Mouse (Mus musculus): Measurements from ENCODE around the gene Slc35c1. TPM values are rescaled to one million over a fixed set of nuclear protein-coding genes. Genes with fewer than 3 reads are reported as not detected.

Gene Slc35c1
- polyA plus RNA-seq, 1 experiment from 2014 or later, result 12.3 TPM

DNA sequence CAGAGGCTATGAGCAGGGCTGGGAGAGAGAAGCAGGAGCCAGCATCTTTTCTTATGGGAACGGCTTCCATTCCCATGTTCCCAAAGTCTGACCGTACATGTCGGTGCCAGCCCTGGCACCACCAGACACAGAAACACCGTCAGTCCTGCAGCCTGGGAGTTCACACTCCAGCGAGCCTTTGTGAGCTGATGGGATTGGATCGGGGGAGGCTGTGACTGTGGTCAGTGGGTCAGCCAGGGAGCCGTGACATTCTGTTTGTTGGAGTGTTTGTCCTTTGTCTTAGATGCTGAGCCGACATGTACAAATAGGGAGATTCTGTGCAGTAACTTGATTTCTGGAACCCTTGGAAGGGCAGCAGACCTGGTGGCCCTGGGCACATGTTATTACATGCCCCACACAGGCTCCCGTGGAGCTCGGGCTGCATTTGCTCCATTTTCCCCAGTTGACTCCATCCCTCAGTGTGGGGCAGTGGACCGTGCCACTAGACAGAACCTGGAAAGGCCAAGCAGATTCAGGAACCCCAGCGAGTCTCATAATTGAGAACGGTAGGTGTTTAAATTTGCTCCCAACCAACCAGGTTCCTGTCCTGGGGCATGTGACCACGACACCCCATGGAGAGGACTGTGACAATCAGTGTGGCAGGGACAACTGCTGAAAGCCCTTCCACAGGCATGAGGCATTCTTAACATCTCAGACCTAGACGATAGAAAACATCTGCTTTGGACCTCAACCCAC is 33.5 kb upstream of the Slc35c1 start:
- WGBS (ENCODE audit: insufficient replicate concordance), result 57% methylated on average over 15 of the region's 15 CpGs

DNA sequence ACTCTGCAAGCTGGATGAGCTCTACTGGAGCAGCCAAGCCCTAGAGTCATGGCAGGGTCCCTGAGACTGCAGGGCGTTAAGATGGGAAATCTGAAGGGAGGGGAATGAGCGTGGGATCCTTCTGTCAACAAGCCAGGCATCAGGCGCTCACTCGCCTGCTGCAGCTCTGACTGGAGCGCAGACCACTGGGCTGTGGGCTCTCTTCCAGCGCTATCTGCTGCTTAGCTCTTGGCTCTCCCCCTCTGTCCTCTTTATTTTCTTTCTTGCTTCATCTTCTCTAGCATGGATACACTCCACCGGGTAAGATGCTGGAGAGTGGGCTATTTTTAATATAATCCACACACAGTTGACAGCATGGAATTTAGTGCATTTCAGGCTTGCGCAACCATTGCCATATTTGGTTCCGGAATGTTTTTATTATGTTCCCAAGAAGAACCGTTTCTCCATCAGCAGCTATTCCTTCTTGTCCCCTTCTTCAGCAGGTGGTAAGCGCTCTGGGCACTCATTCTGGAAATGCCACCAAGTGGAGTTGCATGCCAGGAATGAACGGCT is 31.7 kb upstream of the Slc35c1 start:
- H3K27me3 ChIP-seq (ENCODE audit: control insufficient read depth, insufficient read depth, low read depth, low read length), result no peaks in the 10 kb centered on the region
- no peak overlapping the region for H3K4me2 ChIP-seq (ENCODE audit: low read depth, low read length)
- no peaks in the 10 kb centered on the region for H3K4me1 ChIP-seq (ENCODE audit: control insufficient read depth, low read depth, low read length)
- no peak for ATAC-seq (ENCODE audit: low read depth)
- H3K9me3 ChIP-seq (replicated peaks; ENCODE audit: control insufficient read depth, low read length), result no peaks in the 10 kb centered on the region
- no peaks in the 10 kb centered on the region for H3K36me3 ChIP-seq (ENCODE audit: control insufficient read depth, insufficient read depth)
- no peak overlapping the region for H3K4me3 ChIP-seq (ENCODE audit: low read depth, low read length)
- H3K9ac ChIP-seq (ENCODE audit: low read depth, low read length), result no peak overlapping the region
- no peak overlapping the region for H3K27ac ChIP-seq (ENCODE audit: low read length)
- WGBS (ENCODE audit: insufficient replicate concordance), result 56% methylated on average over 12 of the region's 12 CpGs

More for the DNA sequence above, 33.5 kb upstream of the Slc35c1 start:
- Histone ChIP-seq H3K9me3 (replicated peaks; ENCODE audit: control insufficient read depth, low read length) (no peaks in the 10 kb centered on the region), H3K9ac (ENCODE audit: low read depth, low read length) (no peak overlapping the region), H3K4me3 (ENCODE audit: low read depth, low read length) (no peak overlapping the region), H3K27me3 (ENCODE audit: control insufficient read depth, insufficient read depth, low read depth, low read length) (no peaks in the 10 kb centered on the region), H3K4me2 (ENCODE audit: low read depth, low read length) (no peak overlapping the region), H3K4me1 (ENCODE audit: control insufficient read depth, low read depth, low read length) (no peaks in the 10 kb centered on the region), H3K36me3 (ENCODE audit: control insufficient read depth, insufficient read depth) (no peaks in the 10 kb centered on the region), H3K27ac (ENCODE audit: low read length) (no peak overlapping the region)
- no peak for ATAC-seq (ENCODE audit: low read depth)

DNA sequence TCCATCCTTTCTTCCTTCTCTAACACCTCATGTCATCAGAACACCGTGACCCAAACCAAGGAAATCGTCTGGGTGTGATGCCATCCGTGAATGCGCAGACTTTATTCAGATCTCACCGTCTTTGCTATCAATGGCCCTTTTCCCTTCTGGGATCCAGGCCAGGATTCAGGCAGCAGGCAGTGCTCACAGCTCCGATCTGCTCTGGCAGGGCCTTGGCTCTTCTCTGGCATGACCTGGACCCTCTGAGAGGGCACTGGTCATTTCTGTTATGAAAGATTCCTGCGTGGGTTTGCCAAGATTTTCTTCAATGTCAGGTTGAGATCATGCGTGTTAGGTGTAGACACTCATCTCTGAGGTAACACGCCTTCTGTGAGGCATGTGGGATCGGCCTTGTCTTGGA is 30.2 kb upstream of the Slc35c1 start:
- Histone ChIP-seq H3K9ac (ENCODE audit: low read depth, low read length) (no peak overlapping the region), H3K4me2 (ENCODE audit: low read depth, low read length) (no peak overlapping the region), H3K4me3 (ENCODE audit: low read depth, low read length) (no peak overlapping the region), H3K4me1 (ENCODE audit: control insufficient read depth, low read depth, low read length) (peaks cover 6% of the 10 kb centered on the region; the same call in 1 of the 2 replicates), H3K27ac (ENCODE audit: low read length) (no peak overlapping the region), H3K9me3 (replicated peaks; ENCODE audit: control insufficient read depth, low read length) (no peaks in the 10 kb centered on the region), H3K36me3 (ENCODE audit: control insufficient read depth, insufficient read depth) (no peaks in the 10 kb centered on the region), H3K27me3 (ENCODE audit: control insufficient read depth, insufficient read depth, low read depth, low read length) (peaks cover under 1% of the 10 kb centered on the region; the same call in 1 of the 2 replicates)
- no peak for ATAC-seq (ENCODE audit: low read depth)
- WGBS (ENCODE audit: insufficient replicate concordance), result 69% methylated on average over 10 of the region's 10 CpGs

DNA sequence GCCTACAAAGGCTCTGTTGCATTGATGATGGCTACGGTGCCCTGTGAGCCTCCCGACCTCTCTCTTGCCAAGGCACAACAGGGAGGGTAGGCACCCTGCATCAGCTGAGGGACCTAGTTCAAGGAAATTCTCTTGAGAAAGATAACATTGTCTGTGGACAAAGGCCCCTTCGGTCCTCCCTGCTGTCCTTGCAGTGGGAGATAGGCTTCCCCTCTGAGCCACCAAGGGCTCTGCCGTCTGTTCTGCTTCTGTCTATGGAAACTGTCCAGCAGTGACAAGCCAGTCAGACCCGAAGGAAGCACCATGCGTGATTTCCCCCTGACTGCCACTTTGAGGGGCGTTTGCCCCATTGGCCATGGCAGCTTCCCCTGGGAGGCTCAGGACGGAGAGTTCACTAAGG is 27.5 kb upstream of the Slc35c1 start:
- Histone ChIP-seq H3K9ac (ENCODE audit: low read depth, low read length) (no peak overlapping the region), H3K27ac (ENCODE audit: low read length) (no peak overlapping the region), H3K4me1 (ENCODE audit: control insufficient read depth, low read depth, low read length) (peaks cover 12% of the 10 kb centered on the region), H3K36me3 (ENCODE audit: control insufficient read depth, insufficient read depth) (no peaks in the 10 kb centered on the region), H3K9me3 (replicated peaks; ENCODE audit: control insufficient read depth, low read length) (no peaks in the 10 kb centered on the region), H3K27me3 (ENCODE audit: control insufficient read depth, insufficient read depth, low read depth, low read length) (peaks cover 15% of the 10 kb centered on the region), H3K4me3 (ENCODE audit: low read depth, low read length) (no peak overlapping the region), H3K4me2 (ENCODE audit: low read depth, low read length) (no peak overlapping the region)
- 49% methylated on average over 8 of the region's 8 CpGs for WGBS (ENCODE audit: insufficient replicate concordance)
- no peak for ATAC-seq (ENCODE audit: low read depth)

DNA sequence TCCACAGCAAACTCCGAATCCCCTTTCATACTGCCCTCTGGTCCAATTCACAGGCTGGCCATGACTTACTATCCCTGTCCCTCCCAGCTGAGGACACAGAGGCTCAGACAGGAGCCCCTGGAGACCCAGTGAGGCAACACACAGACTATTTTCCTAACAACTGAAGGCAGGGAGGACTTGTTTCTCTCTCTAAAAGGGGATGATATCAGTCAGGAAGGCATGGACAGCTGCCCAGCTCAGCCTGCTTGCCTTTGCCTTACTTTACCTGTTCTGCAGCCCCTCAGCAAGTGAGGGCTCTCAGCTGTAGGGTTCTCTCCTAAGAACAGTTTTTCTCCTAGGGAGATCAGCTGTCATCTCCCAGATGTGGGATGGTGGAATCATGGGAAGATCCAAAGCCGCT is 26.6 kb upstream of the Slc35c1 start:
- Histone ChIP-seq H3K9ac (ENCODE audit: low read depth, low read length) (no peak overlapping the region), H3K27me3 (ENCODE audit: control insufficient read depth, insufficient read depth, low read depth, low read length) (peaks cover 15% of the 10 kb centered on the region), H3K36me3 (ENCODE audit: control insufficient read depth, insufficient read depth) (no peaks in the 10 kb centered on the region), H3K4me3 (ENCODE audit: low read depth, low read length) (no peak overlapping the region), H3K9me3 (replicated peaks; ENCODE audit: control insufficient read depth, low read length) (no peaks in the 10 kb centered on the region), H3K27ac (ENCODE audit: low read length) (no peak overlapping the region), H3K4me1 (ENCODE audit: control insufficient read depth, low read depth, low read length) (peaks cover 12% of the 10 kb centered on the region), H3K4me2 (ENCODE audit: low read depth, low read length) (no peak overlapping the region)
- WGBS (ENCODE audit: insufficient replicate concordance), result 29% methylated on average over 2 of the region's 2 CpGs
- ATAC-seq (ENCODE audit: low read depth), result no peak

DNA sequence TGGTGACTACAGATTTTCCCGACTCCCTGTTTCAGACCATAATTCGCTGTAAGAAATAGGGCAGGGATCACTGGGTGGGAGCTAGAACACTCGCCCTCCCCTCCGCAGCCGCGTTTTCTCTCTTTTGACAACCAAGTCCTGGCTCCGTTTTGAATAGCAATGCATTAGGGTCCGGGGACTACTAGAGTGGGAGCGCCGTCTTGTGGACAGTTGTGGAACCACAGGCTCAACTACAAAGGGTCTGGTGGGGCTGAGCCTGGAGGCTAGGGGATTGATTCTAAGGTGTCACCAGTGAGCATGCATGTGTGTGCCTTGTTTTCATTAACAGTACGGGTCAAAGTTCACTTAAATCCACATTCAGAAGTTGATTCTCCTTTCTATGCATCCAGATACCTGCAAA is 26.1 kb upstream of the Slc35c1 start:
- H3K27ac ChIP-seq (ENCODE audit: low read length), result no peak overlapping the region
- no peak overlapping the region for H3K9ac ChIP-seq (ENCODE audit: low read depth, low read length)
- H3K27me3 ChIP-seq (ENCODE audit: control insufficient read depth, insufficient read depth, low read depth, low read length), result peaks cover 15% of the 10 kb centered on the region
- H3K4me3 ChIP-seq (ENCODE audit: low read depth, low read length), result no peak overlapping the region
- 2% methylated on average over 11 of the region's 11 CpGs for WGBS (ENCODE audit: insufficient replicate concordance)
- ATAC-seq (ENCODE audit: low read depth), result no peak
- no peaks in the 10 kb centered on the region for H3K36me3 ChIP-seq (ENCODE audit: control insufficient read depth, insufficient read depth)
- H3K4me2 ChIP-seq (ENCODE audit: low read depth, low read length), result peak overlapping the region; percentile 21; the same call in 1 of the 2 replicates
- no peaks in the 10 kb centered on the region for H3K9me3 ChIP-seq (replicated peaks; ENCODE audit: control insufficient read depth, low read length)
- H3K4me1 ChIP-seq (ENCODE audit: control insufficient read depth, low read depth, low read length), result peaks cover 12% of the 10 kb centered on the region

DNA sequence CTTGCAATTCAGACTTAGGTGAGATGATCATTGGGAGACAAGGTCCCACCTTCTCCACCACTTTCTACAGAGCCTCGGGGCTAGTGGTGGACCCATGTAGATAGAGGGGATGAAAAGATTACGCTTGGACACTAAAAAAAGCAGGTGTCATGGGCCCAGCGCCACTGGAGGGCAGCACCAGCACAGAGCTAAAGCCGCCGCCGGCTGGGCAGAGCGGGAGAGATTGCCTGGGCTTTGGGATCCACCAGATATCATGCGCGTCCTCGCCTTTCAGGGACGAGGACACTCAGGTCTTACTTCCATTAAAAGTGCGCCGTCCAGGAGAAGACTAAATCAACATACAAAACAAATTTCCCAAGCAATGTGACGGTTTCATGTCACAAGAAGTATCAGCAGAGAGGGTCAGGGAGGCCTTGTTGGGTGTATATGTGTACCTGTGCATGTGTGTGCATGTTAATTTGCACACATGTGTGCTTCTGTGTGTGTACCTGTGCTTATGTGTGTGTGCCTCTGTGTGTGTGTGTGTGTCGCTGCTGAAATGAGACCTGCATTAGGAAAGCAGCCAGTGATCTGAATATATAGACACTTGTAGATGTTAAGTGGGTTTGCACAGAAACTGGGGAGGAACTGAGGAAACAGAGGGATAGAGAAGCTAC is 25.4 kb upstream of the Slc35c1 start:
- no peak overlapping the region for H3K27ac ChIP-seq (ENCODE audit: low read length)
- peaks cover 15% of the 10 kb centered on the region for H3K27me3 ChIP-seq (ENCODE audit: control insufficient read depth, insufficient read depth, low read depth, low read length)
- 7% methylated on average over 15 of the region's 15 CpGs for WGBS (ENCODE audit: insufficient replicate concordance)
- no peaks in the 10 kb centered on the region for H3K9me3 ChIP-seq (replicated peaks; ENCODE audit: control insufficient read depth, low read length)
- H3K36me3 ChIP-seq (ENCODE audit: control insufficient read depth, insufficient read depth), result no peaks in the 10 kb centered on the region
- no peak overlapping the region for H3K9ac ChIP-seq (ENCODE audit: low read depth, low read length)
- ATAC-seq (ENCODE audit: low read depth), result no peak
- H3K4me2 ChIP-seq (ENCODE audit: low read depth, low read length), result peak overlapping the region; percentile 54
- H3K4me3 ChIP-seq (ENCODE audit: low read depth, low read length), result no peak overlapping the region
- peaks cover 12% of the 10 kb centered on the region for H3K4me1 ChIP-seq (ENCODE audit: control insufficient read depth, low read depth, low read length)

DNA sequence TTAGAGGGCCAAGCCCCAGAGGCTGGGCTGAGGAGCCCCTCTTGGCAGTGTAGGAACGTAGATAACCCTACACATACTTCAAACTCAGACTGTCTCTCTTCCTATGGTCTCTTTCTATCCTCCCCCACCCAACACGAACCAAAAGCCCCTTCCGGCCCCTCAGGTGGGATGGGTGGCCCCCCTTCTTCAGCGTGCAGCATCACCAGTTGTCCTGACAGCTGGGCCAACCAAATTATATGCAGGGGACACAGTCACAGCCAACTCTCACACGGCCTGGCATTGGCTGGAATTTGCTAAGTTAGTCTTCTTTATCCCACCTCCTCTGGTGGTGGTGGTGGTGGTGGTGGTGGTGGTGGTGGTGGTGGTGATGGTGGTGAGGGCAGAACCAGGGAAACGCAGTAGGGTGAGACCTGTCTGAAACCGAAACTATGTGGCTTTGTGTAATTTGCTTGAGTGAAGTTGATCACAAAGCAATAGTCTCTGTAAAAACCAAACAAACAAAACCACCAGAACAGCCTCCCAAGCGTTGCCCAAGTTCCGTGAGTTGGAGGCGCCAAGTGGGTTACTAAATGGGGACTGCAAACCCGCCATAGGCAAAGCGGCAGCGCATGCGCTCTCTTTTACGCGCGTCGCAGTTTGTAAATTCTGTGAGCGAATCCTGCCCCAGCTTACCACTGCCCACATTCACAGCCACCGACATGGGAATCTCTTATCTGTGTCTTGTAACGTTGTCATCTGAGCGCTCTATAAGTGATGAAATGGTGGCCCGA is 24.1 kb upstream of the Slc35c1 start:
- 16% methylated on average over 23 of the region's 23 CpGs for WGBS (ENCODE audit: insufficient replicate concordance)
- ATAC-seq (ENCODE audit: low read depth), result peak; percentile 12; the same call in 1 of the 2 replicates
- 0 out of 2 replicates have a peak overlapping the region, but pooled peaks have one; percentile 12 for H3K27ac ChIP-seq (ENCODE audit: low read length)

More for the DNA sequence above, 24.1 kb upstream of the Slc35c1 start:
- Histone ChIP-seq H3K27me3 (ENCODE audit: control insufficient read depth, insufficient read depth, low read depth, low read length) (peaks cover 15% of the 10 kb centered on the region), H3K4me2 (ENCODE audit: low read depth, low read length) (peak overlapping the region; percentile 54), H3K36me3 (ENCODE audit: control insufficient read depth, insufficient read depth) (no peaks in the 10 kb centered on the region), H3K9ac (ENCODE audit: low read depth, low read length) (no peak overlapping the region), H3K4me3 (ENCODE audit: low read depth, low read length) (peak overlapping the region; percentile 36; the same call in 1 of the 2 replicates), H3K4me1 (ENCODE audit: control insufficient read depth, low read depth, low read length) (peaks cover 12% of the 10 kb centered on the region), H3K9me3 (replicated peaks; ENCODE audit: control insufficient read depth, low read length) (no peaks in the 10 kb centered on the region)

Data from liver, embryonic 16.5 days (tissue).